Mouse (Mus musculus) erythroblast, embryonic 14.5 days (primary cell): ENCODE measurements around the gene Jmjd8. TPM values are rescaled to one million over a fixed set of nuclear protein-coding genes. Genes with fewer than 3 reads are reported as not detected.

Experiments
- H3K27me3 ChIP-seq: 2 replicates; pipeline ENCODE4 v1.6.1; 2012; ENCODE audit warnings: inconsistent platforms; ENCODE audit not compliant: control insufficient read depth
- H3K36me3 ChIP-seq: 2 replicates; pipeline ENCODE4 v1.6.1; 2012; ENCODE audit warnings: mild to moderate bottlenecking, inconsistent platforms; ENCODE audit not compliant: control insufficient read depth
- H3K4me1 ChIP-seq: 2 replicates; pipeline ENCODE4 v1.6.1; 2012; ENCODE audit warnings: inconsistent platforms; ENCODE audit not compliant: control insufficient read depth
- H3K4me3 ChIP-seq: replicated peaks from 2 replicates; pipeline ENCODE3; 2012; ENCODE audit warnings: moderate library complexity, mild to moderate bottlenecking, inconsistent platforms
- H3K9me3 ChIP-seq: 2 replicates; pipeline ENCODE4 v1.6.1; 2012; ENCODE audit warnings: low read length, inconsistent platforms, mixed read lengths; ENCODE audit not compliant: control insufficient read depth
- GATA1 ChIP-seq: IDR thresholded peaks from 2 replicates; pipeline ENCODE4 v1.6.1; 2012; ENCODE audit warnings: low read length, inconsistent platforms, mixed read lengths
- TAL1 ChIP-seq: IDR thresholded peaks from 3 replicates; pipeline ENCODE4 v1.6.1; 2012; ENCODE audit warnings: low read length, inconsistent platforms, mixed read lengths
- polyA plus RNA-seq: library from polyadenylated mRNA; stranded (reverse); fragments of >175 nt; gene quantifications from 2 replicates; pipeline ENCODE4 v1.2.3, GENCODE M21; 2012

Gene Jmjd8
- polyA plus RNA-seq, 1 experiment = 0.31 TPM

GRCm38 (mm10) chr17:25835816-25836215 lies 7.1 kb downstream of the Jmjd8 start:
- Histone ChIP-seq H3K4me3 (no peak overlapping the region), H3K4me1 (peaks cover 84% of the 10 kb centered on the region), H3K27me3 (no peaks in the 10 kb centered on the region), H3K36me3 (peaks cover 71% of the 10 kb centered on the region), H3K9me3 (no peaks in the 10 kb centered on the region)
- TF ChIP-seq GATA1 (no peak), TAL1 (no peak)

- no peaks in the 10 kb centered on the region for H3K27me3 ChIP-seq
- H3K4me3 ChIP-seq = peak overlapping the region; percentile 39
- H3K4me1 ChIP-seq = peaks cover 82% of the 10 kb centered on the region
- H3K36me3 ChIP-seq = peaks cover 71% of the 10 kb centered on the region
- no peak for TF ChIP-seq GATA1
- no peak for TF ChIP-seq TAL1
- no peaks in the 10 kb centered on the region for H3K9me3 ChIP-seq
Observed at GRCm38 (mm10) chr17:25836397-25837075, 7.9 kb downstream of the Jmjd8 start.

- Histone ChIP-seq H3K9me3 (no peaks in the 10 kb centered on the region), H3K36me3 (peaks cover 71% of the 10 kb centered on the region), H3K27me3 (no peaks in the 10 kb centered on the region), H3K4me3 (peak within 1 kb of the TSS; percentile 39), H3K4me1 (peaks cover 81% of the 10 kb centered on the region)
- no peak for TF ChIP-seq TAL1
- no peak for TF ChIP-seq GATA1
Observed at GRCm38 (mm10) chr17:25837076-25837410, 8.4 kb downstream of the Jmjd8 start, which contains the start of gene Rhbdl1. Gene Rhbdl1 (minus strand): TSS chr17:25837295.

- H3K4me3 ChIP-seq = no peak overlapping the region
- no peaks in the 10 kb centered on the region for H3K9me3 ChIP-seq
- TF ChIP-seq GATA1 (no peak), TAL1 (no peak)
- peaks cover 76% of the 10 kb centered on the region for H3K36me3 ChIP-seq
- H3K4me1 ChIP-seq = peaks cover 82% of the 10 kb centered on the region
- no peaks in the 10 kb centered on the region for H3K27me3 ChIP-seq
Observed at GRCm38 (mm10) chr17:25837533-25837932, 8.9 kb downstream of the Jmjd8 start.

- Histone ChIP-seq H3K9me3 (no peaks in the 10 kb centered on the region), H3K27me3 (no peaks in the 10 kb centered on the region), H3K4me1 (peaks cover 85% of the 10 kb centered on the region), H3K36me3 (peaks cover 84% of the 10 kb centered on the region), H3K4me3 (no peak overlapping the region)
- TF ChIP-seq GATA1 = no peak
Observed at GRCm38 (mm10) chr17:25838904-25839303, 10.2 kb downstream of the Jmjd8 start.

GRCm38 (mm10) chr17:25839455-25840235 lies 11.0 kb downstream of the Jmjd8 start:
- H3K9me3 ChIP-seq = no peaks in the 10 kb centered on the region
- H3K4me1 ChIP-seq = peaks cover 83% of the 10 kb centered on the region
- peaks cover 83% of the 10 kb centered on the region for H3K36me3 ChIP-seq
- TF ChIP-seq TAL1 (no peak), GATA1 (no peak)
- no peak overlapping the region for H3K4me3 ChIP-seq
- H3K27me3 ChIP-seq = no peaks in the 10 kb centered on the region

- H3K36me3 ChIP-seq = peaks cover 82% of the 10 kb centered on the region
- TF ChIP-seq GATA1 (no peak), TAL1 (no peak)
Observed at GRCm38 (mm10) chr17:25840519-25840918, 11.9 kb downstream of the Jmjd8 start.

GRCm38 (mm10) chr17:25841117-25841880 lies 12.6 kb downstream of the Jmjd8 start, which contains the start of gene Gm20683:
Gene Gm20683 (minus strand): TSS chr17:25841763.
- peaks cover 82% of the 10 kb centered on the region for H3K36me3 ChIP-seq
- no peaks in the 10 kb centered on the region for H3K9me3 ChIP-seq
- H3K27me3 ChIP-seq = no peaks in the 10 kb centered on the region
- H3K4me3 ChIP-seq = peak within 1 kb of the TSS; percentile 21
- TF ChIP-seq GATA1 (no peak), TAL1 (no peak)
- peaks cover 80% of the 10 kb centered on the region for H3K4me1 ChIP-seq

More at GRCm38 (mm10) chr17:25840519-25840918, 11.9 kb downstream of the Jmjd8 start:
- no peak overlapping the region for H3K4me3 ChIP-seq
- peaks cover 83% of the 10 kb centered on the region for H3K4me1 ChIP-seq
- H3K27me3 ChIP-seq = no peaks in the 10 kb centered on the region
- no peaks in the 10 kb centered on the region for H3K9me3 ChIP-seq

- H3K9me3 ChIP-seq = no peaks in the 10 kb centered on the region
- H3K27me3 ChIP-seq = no peaks in the 10 kb centered on the region
- TF ChIP-seq TAL1 (no peak), GATA1 (no peak)
- peaks cover 86% of the 10 kb centered on the region for H3K36me3 ChIP-seq
- H3K4me3 ChIP-seq = peak overlapping the region; percentile 21
- H3K4me1 ChIP-seq = peaks cover 68% of the 10 kb centered on the region
Observed at GRCm38 (mm10) chr17:25842509-25842908, 13.8 kb downstream of the Jmjd8 start.
